Mouse (Mus musculus) lung, postnatal 14 days (tissue): ENCODE measurements around the gene Chdh.

Source experiments
- DNase-seq: peaks from one replicate; pipeline ENCODE4 v3.0.0; 2021

The Chdh gene

DNA sequence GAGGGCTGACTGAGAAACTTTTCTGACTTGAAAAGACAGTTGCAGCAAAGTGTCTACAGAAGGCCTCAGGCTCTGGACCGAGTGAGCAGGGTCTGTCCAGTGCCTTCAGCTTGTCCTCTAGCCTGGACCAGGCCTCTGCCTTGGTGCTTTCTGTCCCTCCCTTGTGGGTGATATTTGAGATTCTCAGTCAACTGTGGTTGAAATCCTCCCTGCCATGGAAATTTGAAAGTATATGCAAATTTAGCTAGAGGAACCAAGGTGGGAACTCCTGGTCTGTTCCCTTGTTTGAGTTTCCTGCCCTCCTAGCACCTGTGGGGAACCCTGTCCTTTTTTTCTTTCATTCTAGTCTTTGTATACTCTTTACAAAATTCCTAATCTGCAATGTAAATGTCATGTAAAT is 6.2 kb downstream of the Chdh start:
- no peak for DNase-seq

DNA sequence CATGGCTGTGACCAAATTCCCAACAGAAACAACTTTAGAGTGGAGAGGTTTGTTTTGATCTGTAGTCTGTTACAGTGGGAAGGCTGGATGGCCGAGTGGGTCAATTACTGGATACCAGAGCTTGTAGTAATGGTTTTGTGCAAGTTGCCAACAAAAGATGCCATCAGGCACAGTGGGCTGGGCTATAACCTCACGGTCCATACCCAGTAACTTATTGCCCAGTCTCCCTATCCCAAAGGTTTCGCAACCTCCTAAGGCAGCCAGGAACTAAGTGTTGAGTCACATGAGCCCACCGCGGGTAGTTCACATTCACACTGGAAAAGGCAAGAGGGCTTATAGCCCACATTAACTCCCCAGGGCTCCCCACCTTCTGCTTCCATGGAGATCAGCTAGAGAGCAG is 7.8 kb downstream of the Chdh start:
- DNase-seq: no peak

DNA sequence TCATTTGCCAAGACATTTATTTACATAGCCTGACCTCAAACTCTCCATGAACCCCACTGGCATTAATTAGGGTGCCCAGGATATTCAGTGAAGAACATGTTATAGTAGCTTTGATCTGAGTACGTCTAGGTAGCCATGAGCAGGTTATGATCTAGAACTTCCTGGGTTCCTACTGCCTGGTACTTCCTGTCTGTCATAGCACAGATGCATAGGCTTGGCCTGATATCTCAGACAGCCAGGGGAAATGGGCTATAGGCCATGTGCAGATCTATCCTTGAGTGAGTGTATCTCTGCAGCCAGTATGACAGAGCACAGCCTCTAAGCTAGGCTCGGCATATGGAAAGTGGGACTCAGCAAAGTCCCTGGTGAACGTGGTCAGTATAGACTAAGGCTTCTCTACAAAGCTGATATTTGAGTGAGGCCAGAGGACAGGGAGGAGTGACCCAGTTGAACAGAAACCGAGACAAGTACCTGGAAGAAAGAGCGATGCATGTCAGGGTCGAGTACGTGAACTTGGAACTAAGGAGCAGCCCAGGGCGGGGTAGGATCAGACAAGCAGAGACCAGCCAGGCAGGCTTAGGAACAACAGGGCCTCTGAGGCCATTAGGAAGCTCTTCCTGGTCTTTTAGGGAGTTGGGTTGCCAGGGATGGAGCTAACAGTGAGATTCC is 9.1 kb downstream of the Chdh start:
- DNase-seq: no peak

DNA sequence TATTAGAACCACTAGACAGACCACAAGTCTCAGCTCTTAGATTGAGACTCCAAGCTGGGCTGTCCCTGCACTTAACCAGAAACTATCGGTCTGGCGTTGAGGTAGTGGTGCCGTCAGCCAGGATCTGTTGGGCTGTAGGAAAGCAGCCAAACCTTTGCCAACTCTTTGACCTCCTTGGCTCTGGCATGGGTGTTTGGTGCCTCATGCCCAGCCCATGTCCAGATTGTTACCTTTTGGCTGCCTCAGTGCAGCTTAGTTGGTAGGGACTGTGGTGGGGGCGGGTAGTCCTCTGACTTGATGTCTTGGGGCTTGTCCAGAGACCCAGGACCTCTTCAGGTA is 9.6 kb downstream of the Chdh start:
- DNase-seq: no peak

DNA sequence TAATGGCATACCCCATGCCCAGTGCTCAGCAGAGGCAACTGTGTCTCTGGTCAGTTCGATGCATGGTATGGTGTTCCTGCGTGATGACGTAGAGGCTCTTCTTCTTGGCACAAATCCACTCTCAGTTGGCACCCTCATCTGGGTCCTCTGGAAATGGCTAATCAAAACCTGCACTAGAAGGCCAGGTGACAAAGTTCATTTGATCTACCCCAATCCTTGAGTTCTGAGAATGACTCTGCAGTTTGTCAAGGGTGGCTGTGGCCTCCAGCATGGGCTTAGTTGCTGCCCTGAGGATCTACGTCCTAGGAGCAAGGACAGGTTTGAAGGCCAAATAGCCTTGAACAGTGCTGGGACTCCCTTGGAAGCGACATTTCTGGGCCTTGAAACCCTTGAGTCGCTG is 10.0 kb downstream of the Chdh start:
- DNase-seq: no peak

DNA sequence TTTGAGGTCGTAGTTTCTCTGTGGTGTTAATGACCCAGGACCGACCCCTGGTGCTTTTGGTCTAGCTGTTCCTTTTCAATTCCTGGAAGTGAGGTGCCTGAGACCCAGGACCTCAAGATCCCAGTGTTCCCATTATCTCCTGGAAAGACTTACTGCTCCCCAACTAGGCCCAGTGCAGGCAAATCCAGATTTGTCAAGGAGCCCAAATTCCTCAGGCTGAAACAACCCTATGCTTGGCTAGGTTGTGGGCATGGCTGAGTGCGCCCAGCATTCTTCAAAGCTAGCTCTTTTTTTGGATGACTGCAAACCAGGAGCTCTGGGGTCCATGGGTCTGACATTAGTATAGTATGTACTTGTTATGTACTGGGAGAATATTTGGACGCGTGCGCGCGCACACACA is 10.6 kb downstream of the Chdh start:
- DNase-seq: no peak

DNA sequence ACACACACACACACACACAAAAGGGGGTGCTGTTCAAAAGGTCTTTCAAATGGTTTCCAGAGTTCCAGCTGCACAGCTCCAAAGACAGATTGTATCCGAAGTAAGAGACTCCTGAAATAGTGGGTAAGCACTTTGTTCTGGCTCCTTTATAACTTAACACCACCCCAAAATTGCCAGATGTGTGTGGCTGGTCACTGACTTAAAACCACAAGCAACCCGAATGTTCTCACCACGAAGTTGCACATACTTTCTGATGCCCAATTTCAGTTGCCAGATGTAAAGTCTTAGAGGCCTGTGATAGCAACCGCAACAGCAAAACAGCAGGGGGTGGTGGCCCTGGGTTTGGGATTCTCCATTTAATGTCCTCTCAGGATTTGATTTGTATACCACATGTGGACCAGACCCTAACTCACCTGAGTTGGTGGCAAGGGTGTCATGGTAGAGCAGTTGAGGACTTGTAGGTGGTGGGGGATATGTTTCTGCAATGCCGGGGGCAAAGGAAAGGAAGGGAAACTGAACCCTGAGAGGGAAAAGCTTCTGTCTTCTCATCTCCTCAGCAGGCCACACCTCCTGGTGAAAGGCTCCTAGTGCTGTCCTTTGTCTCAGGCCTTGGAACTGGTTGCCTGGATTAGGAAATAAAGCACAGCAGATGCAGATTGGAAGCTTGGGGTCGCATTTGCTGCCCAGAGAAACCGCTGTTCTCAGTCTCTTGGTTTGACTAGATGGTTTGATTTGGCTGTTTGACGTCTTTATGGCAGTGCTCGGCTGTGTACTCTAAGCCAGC is 11.2 kb downstream of the Chdh start:
- no peak for DNase-seq

DNA sequence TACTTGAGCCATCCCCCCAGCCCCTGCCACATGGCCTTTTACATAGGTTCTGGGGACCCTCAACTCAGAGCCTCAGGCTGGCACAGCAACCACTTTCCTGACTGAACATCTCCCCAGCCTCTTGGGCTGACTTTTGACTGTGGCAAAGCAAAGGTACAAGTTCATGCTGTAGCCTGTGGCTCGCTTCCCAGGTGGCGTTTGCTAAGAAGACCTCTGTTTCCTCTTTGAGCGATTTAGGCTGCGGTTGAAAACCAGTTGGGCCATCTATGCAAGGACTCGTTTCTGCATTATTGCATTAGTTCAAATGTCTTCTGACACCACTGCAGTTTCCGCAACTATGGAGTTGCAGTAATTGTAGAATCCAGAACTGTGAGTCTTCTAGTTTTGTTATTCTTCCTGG is 13.6 kb downstream of the Chdh start:
- DNase-seq: no peak

DNA sequence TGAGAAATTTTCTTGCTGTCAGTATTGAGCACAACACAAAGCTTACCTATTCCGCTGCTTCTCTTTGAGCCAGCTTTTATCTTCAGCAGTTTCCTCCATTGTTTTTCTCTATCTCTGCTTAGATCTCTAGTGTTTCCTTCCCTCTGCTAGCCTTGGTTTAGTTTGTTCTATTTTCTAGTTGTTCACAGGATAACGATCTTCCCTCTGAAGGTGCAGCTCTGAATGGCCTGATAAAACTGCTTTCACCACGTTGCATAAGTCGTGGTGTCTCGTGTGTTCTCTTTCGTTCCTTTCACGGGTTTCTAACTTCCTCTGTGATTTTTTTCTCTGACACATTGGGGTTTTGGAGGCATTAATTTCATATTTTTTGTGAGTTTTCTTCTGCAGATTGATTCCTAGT is 15.6 kb downstream of the Chdh start:
- DNase-seq: no peak

DNA sequence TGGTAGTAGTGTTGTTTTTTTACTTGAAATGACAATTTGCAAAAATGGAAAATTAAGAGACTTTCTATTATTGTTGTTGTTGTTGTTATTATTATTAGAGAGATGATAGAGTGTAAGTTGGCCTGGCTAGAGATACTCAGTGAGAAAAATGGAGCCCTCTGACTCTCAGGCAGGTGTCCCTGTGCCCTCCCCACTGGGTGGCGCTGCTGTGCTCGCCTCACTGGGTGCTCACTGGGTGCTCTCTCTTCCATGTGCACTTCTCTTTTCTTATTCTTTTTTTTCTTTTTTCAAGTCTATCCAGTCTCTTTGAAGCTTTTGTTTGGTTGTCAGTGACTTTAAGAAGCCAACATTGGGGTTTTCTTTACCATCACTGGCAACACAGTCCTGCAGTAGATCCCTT is 18.6 kb downstream of the Chdh start:
- peak; percentile 28 for DNase-seq

DNA sequence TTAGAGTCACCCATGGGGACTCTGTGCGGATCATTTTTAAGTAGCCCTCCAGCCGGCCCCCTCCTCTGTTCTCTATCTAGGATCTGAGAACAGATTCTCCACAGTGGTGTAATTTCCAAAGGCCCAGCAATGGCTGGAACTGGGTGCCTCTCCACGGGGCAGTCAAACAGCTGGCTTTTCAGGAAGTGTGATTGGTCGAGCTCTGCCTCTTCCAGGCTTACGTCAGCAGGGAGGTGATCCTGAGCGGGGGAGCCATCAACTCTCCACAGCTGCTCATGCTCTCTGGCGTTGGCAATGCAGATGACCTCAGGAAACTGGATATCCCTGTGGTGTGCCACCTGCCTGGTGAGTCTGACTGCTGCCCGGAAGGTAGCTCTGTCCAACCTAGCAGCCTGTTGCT is 24.6 kb downstream of the Chdh start:
- DNase-seq: no peak

DNA sequence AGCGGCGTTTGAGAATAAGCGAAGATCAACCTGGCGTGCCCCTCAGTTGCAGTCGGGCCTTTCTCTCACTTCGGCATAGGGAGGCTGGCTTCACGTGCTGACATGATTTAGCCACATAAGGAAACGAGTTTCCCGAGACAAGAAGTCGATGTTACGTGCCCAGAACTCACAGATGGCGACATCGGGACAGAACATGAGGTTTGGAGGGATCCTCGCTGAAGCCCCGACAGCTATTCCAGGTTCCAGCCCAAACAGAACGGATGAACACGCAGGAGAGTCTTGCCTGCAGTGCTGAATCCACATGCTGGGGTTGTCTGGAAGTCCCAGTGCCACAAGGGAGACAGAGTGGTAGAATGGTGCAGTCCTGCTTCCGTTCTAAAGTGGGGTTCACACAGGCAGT is 29.6 kb downstream of the Chdh start:
- DNase-seq: no peak

DNA sequence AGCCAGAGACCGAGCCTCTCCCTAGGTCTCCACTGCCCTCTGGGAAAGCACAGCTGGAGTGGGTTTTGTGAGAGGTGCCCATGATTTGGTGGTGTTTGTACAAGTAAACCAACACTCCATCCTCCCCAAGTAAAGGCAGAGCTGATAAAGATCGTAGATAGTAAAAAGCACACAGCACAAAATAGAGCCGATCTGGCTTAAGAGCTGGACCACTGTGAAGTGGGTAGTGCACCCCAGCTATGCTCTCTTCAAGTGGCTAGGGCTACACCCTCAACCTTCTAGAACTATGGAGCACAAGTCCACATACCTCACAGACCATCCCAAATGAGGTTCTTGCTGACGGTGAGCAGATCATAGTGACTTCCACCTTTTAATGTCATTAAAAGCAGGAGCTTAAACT is 30.6 kb downstream of the Chdh start:
- no peak for DNase-seq

DNA sequence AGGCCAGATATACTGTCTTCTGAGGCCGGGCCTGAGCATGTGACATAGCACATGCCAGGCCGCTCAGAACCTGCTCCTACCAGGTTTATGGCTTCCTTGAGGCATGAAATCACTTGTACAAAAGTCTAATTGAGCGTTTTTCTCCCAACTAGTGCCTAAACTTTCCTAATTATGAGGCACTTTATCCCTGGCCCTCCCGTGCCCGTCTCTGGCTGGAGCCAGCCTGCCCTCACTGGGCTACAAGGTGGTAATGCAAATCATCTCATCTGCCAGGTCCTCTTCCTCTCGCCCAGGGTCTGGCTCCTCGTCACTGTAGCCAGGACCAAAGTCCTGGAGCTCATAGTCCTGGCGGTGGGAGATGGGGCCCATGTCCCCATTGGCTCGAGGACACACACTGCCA is 33.0 kb downstream of the Chdh start:
- DNase-seq: no peak

DNA sequence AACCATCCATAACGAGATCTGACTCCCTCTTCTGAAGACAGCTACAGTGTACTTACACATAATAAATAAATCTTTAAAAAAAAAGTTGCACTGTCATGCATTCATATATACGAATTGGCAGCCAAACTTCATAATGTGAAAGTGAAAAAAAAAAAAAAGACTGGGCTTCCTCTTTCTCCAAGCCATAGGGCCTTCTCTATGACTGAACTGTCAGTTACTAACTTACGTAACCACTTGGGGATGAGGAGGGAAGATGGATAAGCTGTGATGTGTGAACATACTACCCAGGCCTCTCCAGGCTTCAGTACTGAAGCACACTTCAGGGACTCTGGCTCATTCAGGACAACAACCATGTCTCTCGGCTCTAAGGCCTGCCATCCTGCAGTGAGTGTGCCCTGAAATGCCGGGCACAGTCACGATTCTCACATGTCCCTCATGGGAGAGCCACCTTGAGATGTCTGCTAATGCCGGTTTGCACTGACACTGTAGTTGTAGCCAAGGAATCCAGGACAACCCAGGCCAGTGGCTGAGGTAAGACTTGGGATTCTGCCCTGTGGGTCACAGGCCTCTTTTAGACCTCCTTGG is 34.6 kb downstream of the Chdh start:
- no peak for DNase-seq

DNA sequence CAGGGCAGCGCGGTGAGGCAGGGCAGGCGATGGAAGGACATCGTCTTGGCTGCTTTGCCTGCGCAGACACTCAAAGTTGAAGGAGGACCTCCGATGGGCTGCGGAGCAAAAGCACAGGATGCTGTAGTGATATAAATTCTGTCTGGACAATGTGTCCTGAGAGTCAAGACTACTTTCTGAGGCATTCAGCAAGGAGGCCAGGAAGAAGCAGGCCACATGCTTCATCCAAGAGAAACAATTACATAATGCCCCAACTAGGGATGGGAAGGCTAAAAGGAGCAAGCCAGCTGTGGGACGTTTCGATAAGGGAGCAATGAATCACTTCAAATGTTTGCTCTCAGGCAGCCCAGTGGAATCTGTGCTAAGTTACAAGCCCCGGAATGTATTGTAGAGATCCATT is 36.4 kb downstream of the Chdh start:
- DNase-seq: no peak

DNA sequence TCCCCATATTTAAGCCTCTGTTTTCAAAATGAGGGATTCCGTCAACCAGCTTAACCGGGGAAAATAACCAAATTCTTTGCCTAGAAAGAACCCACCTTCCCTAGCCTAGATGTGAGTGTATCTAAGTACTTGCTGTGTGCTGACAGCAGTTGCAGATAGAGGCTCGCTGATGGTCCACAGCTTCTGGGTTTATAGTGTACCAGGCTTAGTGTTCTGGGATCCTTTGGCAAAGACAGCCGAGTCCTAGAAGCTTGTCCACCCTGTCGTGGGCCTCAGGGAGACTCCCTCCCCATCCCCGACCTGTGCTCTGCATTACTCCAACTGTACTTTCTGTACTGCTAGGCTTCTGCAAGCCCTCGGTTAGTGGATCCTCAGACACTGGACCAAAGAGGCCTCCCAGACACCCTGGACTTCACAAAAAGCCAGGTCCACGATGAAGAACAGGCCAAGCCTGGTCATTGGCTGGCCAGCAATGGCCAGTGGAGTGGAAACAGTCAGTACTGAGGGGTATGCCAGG is 36.9 kb downstream of the Chdh start:
- DNase-seq: no peak

DNA sequence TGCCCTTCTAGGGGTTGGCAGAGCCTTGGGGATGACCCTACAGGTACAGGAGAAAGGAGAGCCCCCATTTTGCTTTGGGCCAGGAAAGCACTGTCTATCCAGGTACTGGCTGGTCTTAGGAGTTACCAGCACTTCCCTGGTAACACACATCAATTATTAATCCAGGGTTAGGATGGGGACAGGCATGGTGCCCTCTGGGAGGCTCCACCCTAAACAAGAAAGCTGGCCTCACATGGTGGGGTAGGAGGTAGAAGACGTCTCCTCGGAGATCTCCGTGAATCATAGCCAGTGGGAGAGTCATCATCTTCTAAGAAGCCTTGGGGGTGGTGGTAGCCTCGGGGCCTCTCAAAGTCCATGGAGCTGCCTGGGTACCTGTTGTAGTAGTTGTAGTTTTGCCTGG is 38.2 kb downstream of the Chdh start:
- no peak for DNase-seq

DNA sequence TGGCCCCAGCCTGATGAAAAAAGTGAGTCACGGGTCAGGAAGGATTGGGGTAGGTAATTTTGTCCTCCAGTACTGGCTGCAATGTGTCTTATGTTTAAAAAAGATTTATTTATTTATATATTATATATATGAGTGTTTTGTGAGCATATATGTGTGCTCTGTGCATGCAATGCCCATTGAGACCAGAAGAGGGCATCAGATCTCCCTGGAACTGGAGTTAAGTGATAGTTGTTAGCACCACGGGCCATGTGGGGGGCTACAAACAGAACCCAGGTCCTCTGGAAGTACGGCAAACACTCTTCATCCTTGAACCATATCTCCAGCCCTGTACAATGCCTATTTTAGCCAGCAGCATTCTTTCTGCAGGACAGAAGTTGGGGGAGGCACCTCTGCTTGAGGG is 39.2 kb downstream of the Chdh start:
- no peak for DNase-seq

DNA sequence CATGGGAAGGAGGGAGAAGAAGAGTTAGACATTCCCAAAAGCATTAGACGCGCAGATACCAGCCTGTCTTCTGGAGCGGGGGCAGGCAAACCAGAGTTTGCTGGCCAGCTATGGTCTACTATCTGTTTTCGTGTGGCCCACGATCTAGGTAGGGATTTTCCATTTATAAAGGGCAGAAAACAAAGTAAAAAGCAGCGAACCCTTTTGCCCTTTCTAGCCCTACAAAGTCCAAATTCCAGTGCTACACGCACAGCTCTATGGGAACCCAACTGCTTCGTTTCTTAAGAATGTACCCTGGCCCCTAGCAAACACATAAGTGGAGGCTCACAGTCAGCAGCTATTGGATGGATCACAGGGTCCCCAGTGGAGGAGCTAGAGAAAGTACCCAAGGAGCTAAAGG is 41.5 kb downstream of the Chdh start:
- no peak for DNase-seq

DNA sequence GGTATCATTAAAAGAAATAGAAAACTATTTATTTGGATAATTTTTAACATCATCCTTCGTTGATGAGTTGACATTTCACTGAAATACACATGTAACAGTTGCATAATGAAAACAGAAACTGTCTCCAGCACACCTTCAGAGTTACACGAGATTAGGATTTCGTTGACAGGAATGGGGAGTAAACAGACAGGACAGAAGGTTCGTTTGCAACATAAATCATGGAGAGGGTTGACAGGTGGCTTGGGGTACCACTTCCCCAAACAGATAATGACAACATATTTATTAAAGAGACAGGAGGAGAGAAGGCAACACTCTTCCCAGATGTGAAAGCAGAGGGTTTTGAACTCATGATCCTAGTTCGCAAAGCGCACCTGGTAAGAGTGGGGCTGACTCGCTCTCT is 46.1 kb downstream of the Chdh start:
- no peak for DNase-seq

DNA sequence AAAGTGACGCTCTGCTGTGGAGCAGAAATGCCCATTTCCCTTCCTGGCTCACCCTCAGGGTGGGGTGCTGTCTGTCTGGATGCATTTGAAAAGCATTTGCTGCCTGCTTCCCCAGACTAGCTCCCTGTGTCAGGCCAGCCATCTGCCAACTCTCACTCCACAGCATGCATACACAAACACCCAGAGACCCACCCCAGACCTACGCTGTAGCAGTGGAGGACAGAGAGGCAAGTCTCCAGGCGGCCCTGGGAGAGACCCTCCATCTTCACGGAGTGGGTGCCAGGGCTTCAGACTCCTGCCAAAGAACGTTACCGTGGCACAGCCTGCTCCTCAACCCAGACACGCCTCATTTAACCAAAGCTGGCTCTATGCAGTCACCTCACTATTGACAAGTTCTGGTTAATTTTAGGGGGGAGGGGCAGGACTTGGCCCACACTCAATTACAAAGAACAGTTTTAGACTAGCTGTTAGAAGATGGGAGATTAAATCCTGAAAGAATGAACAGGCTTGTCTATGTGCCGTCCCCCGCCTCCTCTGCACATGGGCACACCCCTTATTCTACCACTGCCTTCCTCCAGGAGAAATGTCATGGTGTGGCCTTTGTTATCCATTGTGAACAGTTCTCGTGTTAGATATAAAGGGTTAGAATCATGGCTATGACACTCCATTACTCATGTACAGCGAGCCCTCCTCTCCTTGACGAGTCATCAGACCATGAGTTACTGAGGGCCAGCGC is 47.4 kb downstream of the Chdh start:
- DNase-seq: no peak

DNA sequence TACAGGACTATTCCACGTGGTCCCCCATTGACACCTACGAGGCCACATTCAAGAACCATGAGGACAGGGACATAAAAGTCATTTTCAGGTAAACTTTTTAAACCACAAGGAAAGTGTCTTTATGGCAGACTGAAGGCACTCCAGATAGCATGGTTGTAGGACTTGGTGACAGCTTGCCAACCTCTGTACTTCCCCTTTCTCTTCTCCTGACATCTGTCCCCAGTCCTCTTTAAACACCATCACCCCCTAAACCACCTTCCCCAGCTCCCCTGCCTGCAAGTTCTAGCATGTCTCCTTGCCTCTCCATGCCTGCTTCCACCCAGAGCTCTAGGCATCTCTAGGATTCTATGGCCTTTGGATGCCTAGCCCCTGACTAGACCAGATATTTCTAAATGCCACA is 56.0 kb downstream of the Chdh start:
- DNase-seq: no peak

DNA sequence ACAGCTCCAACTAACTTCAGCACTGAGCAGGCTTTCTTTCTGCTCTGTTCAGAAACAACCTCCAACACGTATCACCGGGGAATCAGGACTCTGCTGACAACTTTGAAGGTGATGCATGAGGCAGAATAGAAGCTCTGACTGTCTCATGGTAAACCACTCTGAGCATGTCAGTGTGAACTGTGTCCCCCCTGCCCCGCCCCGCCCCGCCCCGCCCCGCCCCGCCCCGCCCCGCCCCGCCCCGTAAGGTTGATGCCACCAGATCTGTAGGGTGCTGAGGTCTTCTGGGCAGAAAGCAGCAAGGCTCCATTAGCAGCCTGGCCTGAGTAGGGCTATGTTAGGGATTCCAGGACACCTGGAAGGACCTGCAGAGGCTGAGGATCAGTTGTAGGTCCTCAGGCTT is 57.9 kb downstream of the Chdh start:
- no peak for DNase-seq
